27 mouse cellular contexts compared by ENCODE assay signal in genomic region chr10:96944229-96944628, GRCm38 (mm10).
A peak's percentile ranks its signal among the peaks of the same experiment; 100 is the strongest.
DNase-seq lines count a peak whose midpoint lies in the region; ATAC-seq and TF ChIP-seq lines count a peak whose summit lies in the region.
"Had no signal": no experiment of that assay in that cellular context is flagged by ENCODE, and none has a peak within 500 bp of the region (broad histone marks: within the 10 kb centered on the region; RNA-seq: fewer than 3 reads in every experiment).

No protein-coding gene starts in this region.

- H3K27ac ChIP-seq in hindbrain, embryonic 11.5 days (ENCODE audit: low read depth, low read length), result no peak overlapping the region
- no peak overlapping the region for H3K27ac ChIP-seq in hindbrain, postnatal 0 days
- H3K27ac ChIP-seq in midbrain, embryonic 11.5 days (ENCODE audit: low read depth, low read length), result no peak overlapping the region
- H3K27ac ChIP-seq in midbrain, embryonic 13.5 days, result no peak overlapping the region
- H3K27ac ChIP-seq in neural tube, embryonic 12.5 days, result no peak overlapping the region
- no peak overlapping the region for H3K27ac ChIP-seq in neural tube, embryonic 14.5 days (ENCODE audit: low read depth, low read length)
- H3K27ac ChIP-seq: embryonic facial prominence, embryonic 12.5 days; embryonic facial prominence, embryonic 15.5 days; gastrocnemius, adult 2 months; heart, embryonic 15.5 days; hindbrain, embryonic 10.5 days had no signal

- H3K36me3 ChIP-seq in hindbrain, embryonic 11.5 days (ENCODE audit: control insufficient read depth, insufficient read depth, low read length), result no peaks in the 10 kb centered on the region
- no peaks in the 10 kb centered on the region for H3K36me3 ChIP-seq in hindbrain, postnatal 0 days (ENCODE audit: insufficient read depth, low read length)
- H3K36me3 ChIP-seq in midbrain, embryonic 11.5 days (ENCODE audit: control insufficient read depth, insufficient read depth, low read length), result no peaks in the 10 kb centered on the region
- H3K36me3 ChIP-seq in midbrain, embryonic 13.5 days, result no peaks in the 10 kb centered on the region
- H3K36me3 ChIP-seq in neural tube, embryonic 12.5 days, result no peaks in the 10 kb centered on the region
- H3K36me3 ChIP-seq in neural tube, embryonic 14.5 days (ENCODE audit: control insufficient read depth, insufficient read depth, low read length), result no peaks in the 10 kb centered on the region
- H3K36me3 ChIP-seq: embryonic facial prominence, embryonic 12.5 days; embryonic facial prominence, embryonic 15.5 days; heart, embryonic 15.5 days; hindbrain, embryonic 10.5 days had no signal

- no peak for TF ChIP-seq CTCF in hindbrain, postnatal 0 days (IDR thresholded peaks at IDR 0.05; ENCODE audit: low read depth)

- 76% methylated on average over 7 of the region's 7 CpGs for WGBS in hindbrain, embryonic 11.5 days
- WGBS in hindbrain, postnatal 0 days, result 72% methylated on average over 7 of the region's 7 CpGs
- WGBS in midbrain, embryonic 11.5 days, result 86% methylated on average over 7 of the region's 7 CpGs
- 58% methylated on average over 7 of the region's 7 CpGs for whole genome bisulfite sequencing in midbrain, embryonic 13.5 days
- 73% methylated on average over 7 of the region's 7 CpGs for WGBS in neural tube, embryonic 12.5 days
- WGBS in neural tube, embryonic 14.5 days, result 54% methylated on average over 7 of the region's 7 CpGs

- H3K4me1 ChIP-seq in hindbrain, embryonic 11.5 days (replicated peaks; ENCODE audit: control insufficient read depth, insufficient read depth, low read length), result no peaks in the 10 kb centered on the region
- no peaks in the 10 kb centered on the region for H3K4me1 ChIP-seq in hindbrain, postnatal 0 days (ENCODE audit: insufficient read depth, low read length)
- no peaks in the 10 kb centered on the region for H3K4me1 ChIP-seq in midbrain, embryonic 11.5 days (ENCODE audit: control insufficient read depth, insufficient read depth, low read length)
- peaks cover 6% of the 10 kb centered on the region; the same call in 1 of the 2 replicates for H3K4me1 ChIP-seq in midbrain, embryonic 13.5 days (replicated peaks)
- no peaks in the 10 kb centered on the region for H3K4me1 ChIP-seq in neural tube, embryonic 12.5 days
- no peaks in the 10 kb centered on the region for H3K4me1 ChIP-seq in neural tube, embryonic 14.5 days (ENCODE audit: control insufficient read depth, insufficient read depth, low read length)
- H3K4me1 ChIP-seq: embryonic facial prominence, embryonic 12.5 days; heart, embryonic 15.5 days; hindbrain, embryonic 10.5 days had no signal

- no peak overlapping the region for H3K4me2 ChIP-seq in hindbrain, embryonic 11.5 days (replicated peaks; ENCODE audit: low read depth, low read length)
- no peak overlapping the region for H3K4me2 ChIP-seq in hindbrain, postnatal 0 days (ENCODE audit: low read depth, low read length)
- H3K4me2 ChIP-seq in midbrain, embryonic 11.5 days, result no peak overlapping the region
- no peak overlapping the region for H3K4me2 ChIP-seq in midbrain, embryonic 13.5 days (replicated peaks)
- H3K4me2 ChIP-seq in neural tube, embryonic 12.5 days (replicated peaks), result no peak overlapping the region
- H3K4me2 ChIP-seq in neural tube, embryonic 14.5 days (ENCODE audit: low read depth, low read length), result no peak overlapping the region
- H3K4me2 ChIP-seq: embryonic facial prominence, embryonic 12.5 days; embryonic facial prominence, embryonic 15.5 days; heart, embryonic 11.5 days; heart, embryonic 15.5 days had no signal

- no peaks in the 10 kb centered on the region for H3K9me3 ChIP-seq in hindbrain, embryonic 11.5 days (ENCODE audit: control insufficient read depth, low read length)
- H3K9me3 ChIP-seq in hindbrain, postnatal 0 days (ENCODE audit: low read length), result no peaks in the 10 kb centered on the region
- H3K9me3 ChIP-seq in midbrain, embryonic 11.5 days (ENCODE audit: control insufficient read depth, low read length), result no peaks in the 10 kb centered on the region
- no peaks in the 10 kb centered on the region for H3K9me3 ChIP-seq in midbrain, embryonic 13.5 days
- H3K9me3 ChIP-seq in neural tube, embryonic 12.5 days, result no peaks in the 10 kb centered on the region
- H3K9me3 ChIP-seq in neural tube, embryonic 14.5 days (ENCODE audit: control insufficient read depth, low read length), result no peaks in the 10 kb centered on the region
- H3K9me3 ChIP-seq: embryonic facial prominence, embryonic 12.5 days; embryonic facial prominence, embryonic 15.5 days; heart, embryonic 15.5 days; hindbrain, embryonic 10.5 days had no signal

- peak; percentile 27 for DNase-seq in hindbrain, embryonic 11.5 days (ENCODE audit: low spot score)
- no peak for DNase-seq in hindbrain, postnatal 0 days (ENCODE audit: low spot score)
- peak; percentile 69 for DNase-seq in midbrain, embryonic 11.5 days (ENCODE audit: low spot score, missing footprints)
- DNase-seq in neural tube, embryonic 10.5 days (ENCODE audit: extremely low spot score, low spot score), result no peak
- DNase-seq in spleen, postnatal 36 days (ENCODE audit: low spot score in 2 of 2), result no peak
- DNase-seq: adrenal gland, postnatal 10 days; adrenal gland, postnatal 36 days; cerebellum, adult 11 months; cerebellum, adult 2 months; cerebellum, adult 9-11 months; cerebellum, postnatal 25 days; forebrain, postnatal 0 days; gastrocnemius, adult 2 months; gastrocnemius, postnatal 14 days; heart, adult 11 months; heart, postnatal 10 days; heart, postnatal 36 days had no signal

- H3K9ac ChIP-seq in hindbrain, embryonic 11.5 days (ENCODE audit: low read depth, low read length), result no peak overlapping the region
- H3K9ac ChIP-seq in hindbrain, postnatal 0 days (replicated peaks; ENCODE audit: low read length), result no peak overlapping the region
- H3K9ac ChIP-seq in midbrain, embryonic 11.5 days (ENCODE audit: low read length), result no peak overlapping the region
- H3K9ac ChIP-seq in midbrain, embryonic 13.5 days (replicated peaks), result no peak overlapping the region
- no peak overlapping the region for H3K9ac ChIP-seq in neural tube, embryonic 12.5 days
- H3K9ac ChIP-seq in neural tube, embryonic 14.5 days (replicated peaks; ENCODE audit: low read depth, low read length), result no peak overlapping the region
- H3K9ac ChIP-seq: embryonic facial prominence, embryonic 12.5 days; embryonic facial prominence, embryonic 15.5 days; forebrain, postnatal 0 days; heart, embryonic 15.5 days had no signal

- peak; percentile 76 for ATAC-seq in hindbrain, embryonic 11.5 days (ENCODE audit: low FRiP score)
- no peak for ATAC-seq in hindbrain, postnatal 0 days
- no peak for ATAC-seq in midbrain, embryonic 11.5 days (ENCODE audit: low FRiP score)
- no peak for ATAC-seq in midbrain, embryonic 13.5 days
- ATAC-seq in neural tube, embryonic 12.5 days (ENCODE audit: low FRiP score, low read depth), result 0 out of 2 replicates have a peak, but pooled peaks have one; percentile 48
- peak; percentile 63; the same call in 1 of the 2 replicates for ATAC-seq in neural tube, embryonic 14.5 days (ENCODE audit: low read depth)
- ATAC-seq: activated CD4-positive, CD25-positive, alpha-beta regulatory T cell, adult 4 months; forebrain, embryonic 14.5 days; forebrain, postnatal 0 days had no signal

- H3K27me3 ChIP-seq in hindbrain, embryonic 11.5 days (ENCODE audit: control insufficient read depth, insufficient read depth, low read length), result no peaks in the 10 kb centered on the region
- H3K27me3 ChIP-seq in hindbrain, postnatal 0 days (ENCODE audit: insufficient read depth, low read length), result no peaks in the 10 kb centered on the region
- no peaks in the 10 kb centered on the region for H3K27me3 ChIP-seq in midbrain, embryonic 11.5 days (ENCODE audit: control insufficient read depth, insufficient read depth, low read length)
- no peaks in the 10 kb centered on the region for H3K27me3 ChIP-seq in midbrain, embryonic 13.5 days
- no peaks in the 10 kb centered on the region for H3K27me3 ChIP-seq in neural tube, embryonic 12.5 days (replicated peaks)
- H3K27me3 ChIP-seq in neural tube, embryonic 14.5 days (ENCODE audit: control insufficient read depth, insufficient read depth, low read length), result no peaks in the 10 kb centered on the region
- H3K27me3 ChIP-seq: embryonic facial prominence, embryonic 12.5 days; embryonic facial prominence, embryonic 15.5 days; heart, embryonic 15.5 days had no signal

- H3K4me3 ChIP-seq in hindbrain, embryonic 11.5 days (ENCODE audit: low read depth, low read length), result no peak overlapping the region
- H3K4me3 ChIP-seq in hindbrain, postnatal 0 days (ENCODE audit: low read length), result no peak overlapping the region
- H3K4me3 ChIP-seq in midbrain, embryonic 11.5 days (ENCODE audit: low read depth, low read length), result no peak overlapping the region
- no peak overlapping the region for H3K4me3 ChIP-seq in midbrain, embryonic 13.5 days (replicated peaks)
- no peak overlapping the region for H3K4me3 ChIP-seq in neural tube, embryonic 12.5 days
- no peak overlapping the region for H3K4me3 ChIP-seq in neural tube, embryonic 14.5 days (ENCODE audit: low read depth, low read length)
- H3K4me3 ChIP-seq: embryonic facial prominence, embryonic 12.5 days; embryonic facial prominence, embryonic 15.5 days; gastrocnemius, adult 2 months; heart, embryonic 15.5 days; hindbrain, embryonic 10.5 days had no signal

Comparison
In these comparisons a context has a peak if more than half of its experiments do, and no peak if none do; other contexts are left out.
1. ATAC-seq: peak in hindbrain, embryonic 11.5 days (single experiment), neural tube, embryonic 12.5 days (single experiment) and neural tube, embryonic 14.5 days (single experiment); none in hindbrain, postnatal 0 days (single experiment), midbrain, embryonic 11.5 days (single experiment) and midbrain, embryonic 13.5 days (single experiment).
2. DNase-seq: peak in hindbrain, embryonic 11.5 days (single experiment) and midbrain, embryonic 11.5 days (single experiment); none in hindbrain, postnatal 0 days (single experiment), neural tube, embryonic 10.5 days (single experiment) and spleen, postnatal 36 days (0 of 2).